ENCODE assay signal across 8 mouse cellular contexts in genomic region chr11:62647661-62648590, GRCm38 (mm10). TPM values are rescaled to one million over a fixed set of nuclear protein-coding genes. Genes with fewer than 3 reads are reported as not detected.
DNase-seq lines count a peak whose midpoint lies in the region; ATAC-seq lines count a peak whose summit lies in the region.

Lrrc75a (minus strand) TSS chr11:62648523.

- peak; percentile 60 for DNase-seq in 3134 (ENCODE audit: extremely low read depth, insufficient read length, low spot score)
- DNase-seq in CD8-positive naive resting alpha-beta T cell, adult 2 months (ENCODE audit: low read depth in 2 of 2, low spot score in 2 of 2), result peak; percentile 16 to 21
- DNase-seq in cerebellum, adult 8-10 months, result peak; percentile 32
- DNase-seq in gastrocnemius, postnatal 4 days (ENCODE audit: low spot score in 2 of 2), result peak in 1 of 2 experiments; percentile 52
- DNase-seq in spleen, postnatal 10 days (ENCODE audit: low spot score in 2 of 2), result peak; percentile 37 to 46
- no peak for DNase-seq in layer of hippocampus, adult 8-10 months (ENCODE audit: low spot score in 2 of 2)

- peak within 1 kb of the TSS; percentile 81 for H3K9ac ChIP-seq in kidney, embryonic 15.5 days
- peak within 1 kb of the TSS; percentile 72 for H3K9ac ChIP-seq in lung, embryonic 16.5 days (ENCODE audit: low read length)

- peak within 1 kb of the TSS; percentile 93 for H3K27ac ChIP-seq in kidney, embryonic 15.5 days
- peak within 1 kb of the TSS; percentile 85 for H3K27ac ChIP-seq in lung, embryonic 16.5 days (ENCODE audit: low read length)

- peaks cover 24% of the 10 kb centered on the region for H3K36me3 ChIP-seq in kidney, embryonic 15.5 days
- no peaks in the 10 kb centered on the region for H3K36me3 ChIP-seq in lung, embryonic 16.5 days (ENCODE audit: control insufficient read depth, insufficient read depth, low read length)

- peak within 1 kb of the TSS; percentile 94 for H3K4me2 ChIP-seq in kidney, embryonic 15.5 days
- H3K4me2 ChIP-seq in lung, embryonic 16.5 days (ENCODE audit: low read depth, low read length), result peak within 1 kb of the TSS; percentile 80

- under 1% methylated on average over 59 of the region's 86 CpGs for WGBS in kidney, embryonic 15.5 days
- WGBS in lung, embryonic 16.5 days, result under 1% methylated on average over 43 of the region's 86 CpGs

- peaks cover 72% of the 10 kb centered on the region for H3K4me1 ChIP-seq in kidney, embryonic 15.5 days
- H3K4me1 ChIP-seq in lung, embryonic 16.5 days (replicated peaks; ENCODE audit: control insufficient read depth, insufficient read depth, low read length), result peaks cover 33% of the 10 kb centered on the region

- H3K9me3 ChIP-seq in kidney, embryonic 15.5 days (replicated peaks), result no peaks in the 10 kb centered on the region
- no peaks in the 10 kb centered on the region for H3K9me3 ChIP-seq in lung, embryonic 16.5 days (ENCODE audit: control insufficient read depth, low read length)

- H3K27me3 ChIP-seq in kidney, embryonic 15.5 days, result no peaks in the 10 kb centered on the region
- no peaks in the 10 kb centered on the region for H3K27me3 ChIP-seq in lung, embryonic 16.5 days (ENCODE audit: control insufficient read depth, insufficient read depth, low read depth, low read length)

- peak; percentile 46 for ATAC-seq in kidney, embryonic 15.5 days (replicated peaks; ENCODE audit: low FRiP score)
- peak; percentile 57 for ATAC-seq in lung, embryonic 16.5 days (ENCODE audit: low read depth)

- H3K4me3 ChIP-seq in kidney, embryonic 15.5 days (replicated peaks), result peak within 1 kb of the TSS; percentile 83
- H3K4me3 ChIP-seq in lung, embryonic 16.5 days (ENCODE audit: low read length), result peak within 1 kb of the TSS; percentile 70

RNA-seq across cellular contexts. Expression of gene Lrrc75a, which starts in this region (rescaled TPM):
- total RNA-seq in gastrocnemius, postnatal 4 days (2021), result 10 to 100 TPM; 29.1 to 31.3 TPM
- 14.3 and 15.7 TPM in 2 replicates for polyA plus RNA-seq in kidney, embryonic 15.5 days (2015; fragmentation: Nextera tagmentation; extraction: Ambion mirVana)
- 10.6 and 11.8 TPM in 2 replicates for polyA plus RNA-seq in lung, embryonic 16.5 days (2015; fragmentation: Nextera tagmentation; extraction: Ambion mirVana)
- total RNA-seq in layer of hippocampus, adult 8-10 months (2022), result 1 to 10 TPM; 7.5 to 9.3 (median 9.0) TPM

Comparison
In these comparisons a context has a peak if more than half of its experiments do, and no peak if none do; other contexts are left out.
1. DNase-seq: peak in 3134 (single experiment), CD8-positive naive resting alpha-beta T cell, adult 2 months (2 of 2), cerebellum, adult 8-10 months (single experiment) and spleen, postnatal 10 days (2 of 2); none in layer of hippocampus, adult 8-10 months (0 of 2).